Mouse (Mus musculus) liver, adult 2 months (tissue): ENCODE measurements around the gene Slc23a4.

Experiments
- CTCF ChIP-seq: fragments of 200-500 bp; IDR thresholded peaks from 2 replicates; pipeline ENCODE4 v1.5.1; 2011; ENCODE audit warnings: low read depth, low read length, control low read depth
- POLR2A ChIP-seq: fragments of 200-500 bp; IDR thresholded peaks from 2 replicates; pipeline ENCODE4 v1.6.1; 2011; ENCODE audit warnings: low read length, control low read depth; ENCODE audit not compliant: insufficient read depth; ENCODE audit errors: extremely low read depth

- TF ChIP-seq CTCF (no peak), POLR2A (no peak)
These were observed 41.6 kb downstream of the Slc23a4 start for GRCm38 (mm10) chr6:34946486-34947079.
